Mouse (Mus musculus): ENCODE data around the gene Aldh8a1.

Aldh8a1 gene

DNA sequence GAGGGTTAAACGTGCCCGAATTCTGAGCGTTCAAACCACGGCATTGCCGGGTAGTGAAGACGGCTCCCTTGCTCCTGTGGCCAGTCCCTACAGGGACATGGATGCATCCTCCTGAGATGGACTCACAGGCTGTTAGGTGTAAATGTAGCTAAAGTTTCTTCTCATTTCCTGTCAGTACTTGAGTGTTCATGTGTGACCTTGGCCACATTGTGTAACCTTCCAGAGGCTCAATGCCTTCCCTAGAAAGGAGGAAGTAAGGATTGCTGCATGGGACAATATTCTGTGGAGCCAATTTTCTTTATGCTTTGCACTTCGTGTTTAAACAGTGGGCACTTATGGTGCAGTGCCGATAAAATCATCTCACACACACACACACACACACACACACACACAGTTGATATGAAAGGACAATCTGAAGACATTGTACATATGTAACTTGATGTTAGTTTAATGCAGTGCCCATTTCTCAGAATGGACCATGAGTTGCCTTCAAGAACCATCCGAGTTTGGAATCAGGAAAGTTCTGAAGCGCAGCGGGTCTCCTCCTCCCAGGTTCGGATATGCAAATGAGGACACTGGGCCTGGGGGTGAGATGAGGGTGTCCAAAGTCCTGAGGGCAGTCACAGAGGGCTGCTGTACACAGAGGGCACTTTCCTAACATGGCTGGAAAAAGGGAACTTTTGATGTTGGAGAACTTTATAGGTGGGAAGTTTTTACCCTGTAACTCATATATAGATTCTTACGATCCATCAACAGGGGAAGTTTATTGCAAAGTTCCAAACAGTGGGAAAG is at the start of gene Aldh8a1:
TSS of gene Aldh8a1 (plus strand) at position 610 of the 792 bp plus-strand sequence.
- DNase-seq (ENCODE audit: low read depth): no peak

DNA sequence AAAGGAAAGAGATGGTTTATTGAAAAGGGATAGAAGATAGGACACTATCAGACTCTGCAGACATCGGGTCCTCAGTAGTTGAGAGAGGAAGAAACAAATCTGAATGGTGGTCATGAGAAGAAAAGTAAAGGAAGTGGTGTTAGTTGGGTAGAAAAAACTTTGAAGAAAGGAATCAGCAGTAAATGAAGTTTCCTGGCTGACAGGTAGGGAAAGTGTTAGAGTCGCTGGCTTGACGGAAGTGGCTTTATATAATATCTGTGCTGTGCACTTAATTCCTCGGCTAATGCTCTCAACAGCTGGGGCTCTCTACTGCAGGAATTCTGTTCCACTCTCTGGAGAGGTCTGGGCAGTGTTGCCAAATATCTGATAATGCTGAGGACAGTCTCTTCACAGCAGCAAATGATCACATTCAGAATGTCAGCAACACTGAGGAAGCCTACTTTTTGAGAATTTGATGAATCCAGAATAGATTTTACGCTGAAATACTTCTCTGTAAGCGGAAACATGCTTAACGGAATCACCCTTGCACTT is 49.4 kb upstream of the Aldh8a1 start:
- DNase-seq (ENCODE audit: low read depth): no peak

DNA sequence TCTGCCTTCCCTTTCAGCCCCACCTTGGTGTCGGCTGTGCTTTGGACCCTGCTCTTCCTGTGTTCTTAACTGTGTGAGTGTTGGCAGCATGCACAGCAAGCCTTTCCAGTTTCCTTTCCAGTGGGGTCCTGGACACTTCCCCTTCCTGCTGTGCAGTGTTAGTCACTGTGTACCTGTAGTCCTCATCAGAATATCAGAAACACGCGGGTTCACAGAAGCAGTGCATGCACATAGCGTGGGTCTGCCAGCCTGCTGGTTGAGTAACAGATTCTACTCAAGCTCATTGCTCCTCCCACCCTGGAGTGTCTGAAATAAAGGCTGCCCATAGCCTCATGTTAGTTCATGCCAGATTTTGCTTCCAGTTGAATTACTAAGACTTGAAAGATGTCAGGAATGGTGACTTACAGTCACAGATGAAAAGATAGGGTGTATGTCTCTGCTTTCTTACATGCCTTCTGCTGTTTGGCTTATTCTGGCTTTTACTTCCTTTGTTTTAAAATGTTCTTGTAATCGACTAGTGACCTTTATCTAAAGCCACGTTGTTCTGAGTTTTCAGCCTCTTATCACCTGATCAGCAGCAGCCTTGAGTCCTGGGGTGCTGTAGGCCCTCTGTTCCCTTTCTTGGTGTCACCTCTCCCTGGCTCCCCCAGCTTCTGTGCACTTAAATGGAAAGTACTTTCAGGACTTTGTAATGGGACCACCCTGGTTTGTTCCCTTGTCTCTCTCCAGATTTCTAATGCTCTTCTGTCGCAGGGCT is 42.6 kb upstream of the Aldh8a1 start:
- no peak for DNase-seq (ENCODE audit: low read depth)

DNA sequence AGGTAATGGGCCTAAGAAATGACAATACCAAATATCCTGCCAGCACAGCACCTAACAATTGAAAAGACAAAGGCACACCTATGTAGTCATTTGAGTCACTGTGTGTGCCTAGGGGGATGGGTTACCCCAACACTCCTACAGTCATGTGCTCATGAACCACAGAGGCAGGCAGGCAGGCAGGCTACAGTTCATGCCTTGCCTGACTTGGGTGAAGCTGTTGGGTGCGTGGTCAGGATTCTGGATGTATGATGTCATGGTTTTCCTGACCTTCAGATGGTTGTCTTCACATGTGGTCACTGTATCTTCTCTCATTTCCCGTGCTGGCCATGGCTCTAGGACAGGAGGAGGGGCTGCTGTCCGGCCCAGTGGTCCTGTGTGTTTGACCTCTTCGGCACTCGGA is 41.6 kb upstream of the Aldh8a1 start:
- DNase-seq (ENCODE audit: low read depth): no peak

DNA sequence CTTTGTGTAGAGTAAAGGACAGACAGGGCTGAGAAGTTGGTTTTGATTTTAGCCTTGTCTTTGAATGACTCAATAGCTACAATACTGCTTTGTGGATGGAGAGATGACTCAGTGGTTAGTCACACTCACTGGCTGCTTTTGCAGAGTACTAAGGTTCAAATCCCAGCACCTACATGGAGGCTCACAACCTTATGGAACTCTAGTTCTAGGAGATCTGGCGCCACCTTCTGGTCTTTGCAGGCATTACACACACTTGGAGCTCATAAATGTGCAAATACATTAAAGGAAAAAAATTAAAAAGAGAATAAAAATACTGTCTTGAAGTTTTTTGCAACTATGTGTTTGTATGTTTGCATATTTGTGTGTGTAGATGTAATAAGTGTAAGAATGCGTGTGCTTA is 39.9 kb upstream of the Aldh8a1 start:
- DNase-seq (ENCODE audit: low read depth): peak; percentile 48

DNA sequence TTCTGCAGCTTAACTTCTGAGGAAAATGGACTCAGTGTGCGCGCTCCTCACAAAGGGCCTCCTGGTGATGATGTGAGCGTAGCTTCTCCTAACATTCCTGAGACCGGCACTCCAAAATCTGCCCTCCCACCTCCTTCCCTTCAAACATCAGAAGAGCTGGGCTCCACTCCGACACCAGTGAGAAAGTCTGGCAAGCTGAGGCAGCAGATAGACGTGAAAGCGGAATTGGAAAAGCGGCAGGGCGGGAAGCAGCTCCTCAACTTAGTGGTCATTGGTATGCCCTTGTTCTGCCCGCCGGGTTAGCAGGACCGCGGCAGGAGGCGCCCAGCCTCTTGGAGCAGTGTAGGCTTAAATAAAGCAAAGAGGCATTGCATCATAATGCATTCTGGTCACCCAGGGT is 35.4 kb upstream of the Aldh8a1 start:
- no peak for DNase-seq (ENCODE audit: low read depth)

DNA sequence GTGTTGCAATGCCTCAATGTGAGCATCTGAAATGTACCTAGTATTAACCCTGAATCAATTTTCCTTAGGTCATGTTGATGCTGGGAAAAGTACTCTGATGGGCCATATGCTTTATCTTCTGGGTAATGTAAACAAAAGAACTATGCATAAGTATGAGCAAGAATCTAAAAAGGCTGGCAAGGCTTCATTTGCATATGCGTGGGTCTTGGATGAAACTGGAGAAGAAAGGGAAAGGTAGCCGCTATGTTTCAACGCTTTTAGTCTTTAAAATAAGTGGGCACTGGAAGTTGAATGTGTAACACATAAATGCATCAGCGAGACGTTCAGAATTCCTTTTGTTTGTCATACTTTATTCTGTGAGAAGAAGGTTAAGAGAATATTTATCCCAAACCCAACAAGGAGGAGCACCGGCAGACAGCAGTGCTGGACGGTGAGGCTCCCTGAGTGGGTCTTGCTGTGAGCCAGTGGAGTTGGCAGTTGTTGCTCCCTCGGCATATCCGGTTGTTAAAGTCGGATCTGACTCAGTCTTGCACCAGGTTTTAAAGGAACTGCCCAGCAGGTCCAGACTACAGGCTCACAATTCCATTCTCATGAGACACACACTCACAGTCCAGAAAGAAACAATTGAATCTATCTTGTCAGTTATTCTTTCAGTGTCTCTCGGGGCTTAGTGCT is 34.6 kb upstream of the Aldh8a1 start:
- DNase-seq (ENCODE audit: low read depth): no peak

DNA sequence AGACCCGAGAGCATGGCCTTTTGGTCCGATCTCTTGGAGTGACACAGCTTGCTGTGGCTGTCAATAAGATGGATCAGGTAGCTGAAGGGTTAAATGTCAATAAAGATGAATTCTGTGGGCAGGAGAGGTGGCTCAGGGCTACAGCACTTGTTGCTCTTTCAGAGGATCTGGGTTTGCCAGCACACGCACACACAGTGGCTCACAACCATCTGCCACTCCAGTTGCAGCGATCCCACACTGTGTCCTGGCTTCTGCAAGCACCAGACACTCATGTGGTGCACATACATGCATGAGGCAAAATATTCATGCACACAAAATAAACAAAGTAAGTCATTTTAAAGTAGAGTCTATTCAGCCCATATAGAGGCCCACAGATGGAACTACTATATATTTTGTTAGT is 29.8 kb upstream of the Aldh8a1 start:
- DNase-seq (ENCODE audit: low read depth): no peak

DNA sequence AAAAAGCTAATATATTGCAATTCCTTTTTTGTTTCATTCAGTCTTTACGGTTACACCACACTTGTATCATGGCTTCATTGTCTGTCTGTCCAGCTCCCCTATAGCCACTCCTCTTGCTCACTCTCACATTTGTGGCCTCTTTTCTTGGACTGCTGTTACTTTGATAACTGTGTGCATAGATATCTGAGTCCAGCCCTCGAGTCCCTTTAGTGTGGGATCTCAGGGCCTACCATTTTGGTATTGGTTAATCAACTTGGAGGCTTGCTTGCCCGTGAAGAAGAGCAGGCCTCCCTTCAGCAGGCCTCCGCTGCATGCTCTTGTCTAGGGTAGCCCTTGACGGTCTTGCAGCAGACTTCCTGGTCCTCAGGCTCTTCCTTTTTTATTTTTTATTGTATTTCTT is 27.6 kb upstream of the Aldh8a1 start:
- no peak for DNase-seq (ENCODE audit: low read depth)

DNA sequence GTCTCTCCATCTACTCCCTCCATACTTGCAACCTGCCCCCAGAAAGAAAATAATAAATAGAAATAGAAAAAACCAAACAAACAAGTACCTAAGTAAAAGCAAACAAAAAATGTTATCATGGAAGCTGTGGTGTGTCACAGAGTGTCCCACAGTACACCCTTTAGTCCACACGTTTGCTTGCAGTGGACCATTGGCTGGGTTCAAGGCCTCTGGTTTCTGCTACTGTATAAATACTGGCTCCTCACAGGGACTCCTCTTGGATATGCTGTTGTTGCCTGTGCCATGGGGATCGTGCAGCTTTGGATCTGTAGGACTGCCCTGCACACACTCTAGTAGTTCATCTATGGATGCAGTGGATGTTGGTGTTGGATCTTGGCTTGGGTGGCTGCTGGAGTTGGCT is 27.1 kb upstream of the Aldh8a1 start:
- no peak for DNase-seq (ENCODE audit: low read depth)

DNA sequence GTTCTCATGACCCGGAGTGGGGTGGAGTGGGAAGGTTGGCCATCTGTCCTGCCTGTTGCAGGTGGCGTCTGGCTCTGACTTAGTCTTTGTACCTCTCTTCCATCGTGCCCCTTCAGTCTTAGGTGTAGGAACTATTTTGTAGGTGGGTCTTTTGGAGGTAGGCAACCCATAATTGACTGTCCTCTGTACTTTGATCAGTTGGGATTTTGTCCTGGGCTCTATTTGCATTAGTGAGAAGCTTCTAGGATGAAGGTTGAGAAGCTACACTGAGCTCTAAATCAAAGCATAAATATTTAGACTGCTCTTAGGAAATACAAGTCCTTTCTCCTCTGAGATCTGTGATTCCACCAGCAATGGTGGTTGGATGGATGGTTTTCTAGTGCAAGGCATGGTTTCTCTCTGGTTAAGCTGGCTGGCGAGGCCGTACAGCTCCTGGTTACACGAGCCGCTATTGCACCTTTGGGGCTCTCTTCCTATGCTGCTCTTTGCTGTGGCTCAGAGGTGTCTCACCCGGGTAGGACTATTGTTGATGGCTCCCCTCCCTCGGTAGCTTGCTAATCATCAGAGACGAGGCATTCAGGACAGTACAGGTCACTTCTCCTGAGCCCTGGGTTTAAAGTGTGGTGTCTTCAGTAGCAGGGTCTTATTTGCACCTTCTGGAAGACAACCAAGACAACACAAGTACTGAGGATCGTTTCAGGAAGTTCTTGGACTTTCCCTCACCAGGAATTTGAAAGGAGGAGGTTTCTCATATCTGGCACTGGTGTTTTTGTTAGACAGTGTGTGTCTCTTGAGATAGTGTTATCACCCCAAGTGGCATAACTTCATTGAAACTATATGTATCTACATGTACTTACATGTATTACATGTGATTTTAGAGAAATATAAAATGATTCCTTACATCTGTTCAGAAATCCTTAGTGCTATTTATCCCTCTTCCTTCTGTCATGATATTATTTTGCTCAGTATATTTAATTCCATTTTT is 26.3 kb upstream of the Aldh8a1 start:
- peak; percentile 35 for DNase-seq (ENCODE audit: low read depth)

DNA sequence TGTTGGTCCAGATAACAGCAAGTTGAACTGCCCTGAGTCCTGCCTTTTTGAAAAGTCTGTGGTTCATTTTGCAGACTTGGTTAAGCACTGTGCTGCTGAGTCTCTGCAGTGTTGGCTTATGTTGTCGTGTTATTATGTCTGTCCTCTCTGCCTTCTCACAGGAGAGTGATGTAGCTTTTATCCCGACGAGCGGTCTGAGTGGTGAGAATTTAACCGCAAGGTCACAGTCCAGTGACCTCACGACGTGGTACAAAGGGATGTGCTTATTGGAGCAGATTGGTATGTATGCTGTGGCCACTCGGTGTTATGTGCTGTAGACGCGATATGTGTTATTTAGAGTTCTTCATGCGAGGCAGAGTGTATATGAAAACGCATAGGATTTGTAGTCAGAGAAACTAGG is 25.3 kb upstream of the Aldh8a1 start:
- no peak for DNase-seq (ENCODE audit: low read depth)

DNA sequence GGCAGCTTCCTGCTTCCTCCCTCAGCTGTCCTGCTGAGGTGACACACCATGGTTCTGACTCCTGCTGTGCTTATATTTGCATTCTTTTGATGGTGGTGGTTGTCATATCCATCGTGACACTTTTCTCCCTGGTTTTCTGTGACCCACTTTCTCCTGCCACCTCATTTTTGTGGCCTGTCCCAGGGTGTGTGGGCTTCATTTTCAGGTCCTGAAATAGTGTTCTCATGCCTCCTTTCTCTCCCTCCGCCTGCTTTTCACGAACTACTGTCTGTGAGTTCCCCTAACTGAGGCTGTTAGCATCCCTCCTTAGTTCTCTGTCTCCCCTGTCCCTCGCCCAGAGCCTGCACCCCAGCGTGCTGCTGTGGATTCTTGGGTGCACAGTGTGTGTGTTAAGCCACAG is 23.2 kb upstream of the Aldh8a1 start:
- DNase-seq (ENCODE audit: low read depth): no peak

DNA sequence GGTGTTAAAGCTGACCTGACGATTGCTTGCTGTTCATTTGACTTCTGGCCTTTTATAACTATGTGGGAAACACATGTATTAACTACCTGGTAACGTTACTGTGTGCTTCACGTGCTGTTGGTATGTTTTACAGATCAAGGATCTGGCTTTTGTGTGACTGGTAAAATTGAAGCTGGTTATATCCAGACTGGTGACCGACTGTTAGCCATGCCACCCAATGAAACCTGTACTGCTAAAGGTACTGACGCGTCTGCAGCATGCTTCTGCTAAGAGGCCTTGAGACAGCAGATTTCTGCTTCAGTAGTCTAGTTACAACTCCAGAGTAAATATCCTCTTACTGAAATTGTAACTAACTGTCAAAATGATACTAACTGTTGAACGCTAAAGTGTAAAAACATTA is 22.6 kb upstream of the Aldh8a1 start:
- no peak for DNase-seq (ENCODE audit: low read depth)

DNA sequence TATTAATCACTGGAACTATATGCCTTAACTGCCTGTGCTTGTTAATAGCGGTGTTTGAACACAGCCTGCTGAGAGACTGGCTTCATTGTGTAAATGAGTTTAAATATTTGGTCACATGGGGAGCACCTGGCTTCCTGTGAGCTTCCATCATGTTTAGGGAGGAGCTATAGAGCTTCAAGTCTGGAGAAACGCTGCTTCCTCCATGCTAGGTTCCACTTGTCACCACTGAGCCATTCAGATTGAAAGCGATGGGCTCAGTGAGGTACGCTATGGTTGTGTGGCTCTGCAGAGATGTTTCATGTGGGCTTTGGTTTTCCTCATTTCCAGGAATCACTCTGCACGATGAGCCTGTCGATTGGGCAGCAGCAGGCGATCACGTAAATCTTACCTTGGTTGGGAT is 19.1 kb upstream of the Aldh8a1 start:
- DNase-seq (ENCODE audit: low read depth): no peak

DNA sequence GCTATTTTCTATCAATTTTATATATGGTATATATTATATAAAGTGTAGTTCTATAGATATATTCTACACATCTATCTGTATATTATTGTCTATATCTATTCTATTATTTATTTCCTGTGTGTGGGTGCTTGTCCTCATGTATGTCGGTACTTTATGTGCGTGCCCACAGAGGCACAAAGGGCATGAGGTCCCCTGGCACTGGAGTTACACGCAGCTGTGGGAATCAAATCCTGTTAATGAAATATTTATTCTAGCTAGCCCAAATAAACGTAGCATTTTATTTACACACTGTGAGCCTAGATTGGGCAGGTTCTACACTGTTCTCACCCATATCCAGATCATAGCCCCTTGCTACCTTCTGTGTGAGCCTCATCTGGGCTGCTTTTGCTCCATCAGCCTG is 18.0 kb upstream of the Aldh8a1 start:
- DNase-seq (ENCODE audit: low read depth): no peak

DNA sequence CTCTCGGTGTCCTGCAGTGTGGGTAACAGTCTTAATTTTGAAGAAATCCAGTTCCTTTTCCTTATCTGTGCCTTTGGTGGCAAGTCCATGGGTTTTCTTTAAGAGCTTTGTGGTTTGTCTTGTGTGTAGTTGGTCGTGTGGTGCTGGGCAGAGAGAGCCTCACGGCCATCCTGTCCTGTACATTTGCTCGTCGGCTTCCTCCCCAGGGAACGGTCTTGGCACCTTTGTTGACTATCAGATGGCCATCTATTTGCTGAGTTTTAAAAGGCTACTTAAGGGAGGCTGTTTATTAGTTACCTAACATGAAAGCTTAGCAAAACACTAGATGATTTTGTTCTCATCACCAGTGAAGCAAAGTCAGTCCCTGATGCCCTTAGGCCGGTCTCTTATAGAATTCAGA is 15.2 kb upstream of the Aldh8a1 start:
- DNase-seq (ENCODE audit: low read depth): no peak

DNA sequence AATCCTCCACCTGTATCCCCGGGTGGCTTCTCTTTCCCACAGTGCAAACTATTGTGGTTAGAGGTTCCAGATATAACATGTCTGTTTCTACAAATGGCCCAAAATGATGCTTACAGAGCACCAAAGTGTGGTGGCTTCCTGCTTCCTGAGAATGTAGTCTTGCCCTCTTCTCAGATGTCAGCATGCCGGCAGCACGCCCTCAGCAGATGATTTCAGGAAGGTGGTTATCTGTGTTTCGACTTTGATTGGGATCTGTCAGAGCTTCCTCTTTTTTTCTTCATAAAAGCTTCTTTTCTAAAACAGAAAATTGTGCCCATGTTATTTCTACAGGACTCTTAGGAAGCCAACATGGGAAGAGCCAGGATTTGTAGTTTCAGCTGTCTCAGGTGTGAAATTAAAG is 13.8 kb upstream of the Aldh8a1 start:
- no peak for DNase-seq (ENCODE audit: low read depth)

DNA sequence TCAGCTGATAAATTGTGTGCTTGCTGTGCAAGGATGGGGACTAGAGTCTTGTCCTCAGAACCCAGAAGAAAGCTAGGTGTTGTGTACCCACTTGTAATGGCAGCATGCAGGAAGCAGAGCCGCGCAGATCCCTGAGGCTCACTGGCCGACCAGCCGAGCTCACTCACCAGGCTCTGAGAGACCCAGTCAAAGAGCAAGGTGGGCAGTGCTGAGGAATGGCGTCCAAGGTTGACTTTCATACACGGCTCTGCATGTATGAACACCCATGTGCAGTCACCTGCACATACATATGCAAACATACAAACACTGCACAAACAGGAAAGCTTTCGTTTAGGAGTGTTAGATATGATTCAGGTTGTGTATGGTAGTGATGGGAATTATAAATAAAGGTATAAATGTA is 12.1 kb upstream of the Aldh8a1 start:
- no peak for DNase-seq (ENCODE audit: low read depth)

DNA sequence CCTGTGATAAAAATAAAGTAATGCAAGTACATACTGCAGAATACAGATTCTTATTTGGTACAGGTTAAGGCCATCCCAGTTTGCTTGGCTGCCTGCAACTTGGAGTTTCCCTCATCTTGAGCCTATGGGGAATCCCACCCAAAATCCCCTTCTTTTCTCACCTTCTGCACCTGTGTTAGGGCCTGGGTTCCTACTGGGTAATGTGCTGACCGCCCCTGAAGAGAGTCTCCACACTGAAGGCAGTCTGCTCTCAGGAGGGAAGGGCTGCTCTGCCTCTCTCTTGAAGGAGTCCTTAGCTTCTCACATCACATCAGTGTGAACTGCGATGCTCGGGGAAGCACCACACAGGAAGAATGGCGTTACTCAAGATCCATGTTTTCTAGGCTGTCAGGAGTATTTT is 11.2 kb upstream of the Aldh8a1 start:
- DNase-seq (ENCODE audit: low read depth): no peak

DNA sequence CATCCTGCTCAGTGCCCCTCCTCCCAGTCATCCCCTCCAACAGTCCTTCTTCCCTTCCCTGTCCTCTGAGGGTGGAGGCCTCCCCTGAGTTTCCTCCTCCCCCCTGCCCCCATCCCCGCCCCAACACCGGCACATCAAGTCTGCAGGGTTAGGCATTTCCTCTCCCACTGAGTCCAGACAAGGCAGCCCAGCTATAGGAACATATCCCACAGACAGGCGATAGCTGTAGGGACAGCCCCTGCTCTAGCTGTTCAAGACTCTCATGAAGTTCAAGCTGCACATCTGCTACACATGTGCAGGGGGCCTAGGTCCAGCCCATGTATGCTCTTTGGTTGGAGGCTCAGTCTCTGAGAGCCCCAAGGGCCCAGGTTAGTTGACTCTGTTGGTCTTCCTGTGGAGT is 10.6 kb upstream of the Aldh8a1 start:
- DNase-seq (ENCODE audit: low read depth): no peak

DNA sequence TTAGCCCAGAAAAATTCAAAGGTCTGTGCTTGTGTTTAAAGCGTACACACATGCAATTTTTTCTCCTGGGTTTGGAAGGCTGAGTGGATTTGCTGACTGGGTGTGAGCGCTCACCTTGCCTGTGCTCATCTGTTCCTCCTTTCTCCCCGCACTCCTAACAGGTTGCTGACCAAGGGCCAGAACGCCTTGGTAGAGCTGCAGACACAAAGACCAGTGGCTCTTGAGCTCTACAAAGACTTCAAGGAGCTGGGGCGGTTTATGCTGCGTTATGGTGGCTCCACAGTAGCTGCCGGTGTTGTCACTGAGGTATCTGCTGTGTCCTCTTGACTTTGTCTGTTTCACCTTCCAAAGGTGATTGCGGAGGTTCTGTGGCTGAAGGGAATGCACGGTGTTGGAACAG is 9.6 kb upstream of the Aldh8a1 start:
- no peak for DNase-seq (ENCODE audit: low read depth)

All from c-Kit-positive CD71-positive TER-119-negative erythroid progenitor cells, embryonic 14.5 days (primary cell).